Mouse (Mus musculus): ENCODE measurements at regions not wholly inside any gene's neighbourhood (a gene's known extent, or its start where the extent isn't known, plus 50 kb on each side); places are given as distances from the start of the nearest gene placed in this dataset.
"Not testable (repeated sequence)": the region's sequence is repeated elsewhere in the genome, so short reads cannot be mapped to it uniquely, and the experiment has no call there.

GRCm38 (mm10) chr13:6855199-6856148 is 206.9 kb upstream of the Pfkp start:
- DNase-seq (ENCODE audit: extremely low read depth, low read depth) = peak; percentile 8

- no peak for DNase-seq (ENCODE audit: extremely low read depth, low read depth)
These were observed 188.9 kb upstream of the Pfkp start for GRCm38 (mm10) chr13:6837446-6837845.

- DNase-seq (ENCODE audit: extremely low read depth, low read depth) = no peak
These were observed 188.5 kb upstream of the Pfkp start for GRCm38 (mm10) chr13:6837075-6837422.

GRCm38 (mm10) chr13:6836351-6837074 is 187.9 kb upstream of the Pfkp start:
- DNase-seq (ENCODE audit: extremely low read depth, low read depth) = peak; percentile 36

- DNase-seq (ENCODE audit: extremely low read depth, low read depth) = no peak
These were observed 181.3 kb upstream of the Pfkp start for GRCm38 (mm10) chr13:6829882-6830281.

GRCm38 (mm10) chr13:6829346-6829745 is 180.8 kb upstream of the Pfkp start:
- DNase-seq (ENCODE audit: extremely low read depth, low read depth) = no peak

- not testable (repeated sequence) for DNase-seq (ENCODE audit: extremely low read depth, low read depth)
These were observed 180.2 kb upstream of the Pfkp start for GRCm38 (mm10) chr13:6828601-6829330.

- DNase-seq (ENCODE audit: extremely low read depth, low read depth) = no peak
These were observed 153.9 kb upstream of the Pfkp start for GRCm38 (mm10) chr13:6802243-6803157.

GRCm38 (mm10) chr13:6767936-6768588 is 119.5 kb upstream of the Pfkp start:
- no peak for DNase-seq (ENCODE audit: extremely low read depth, low read depth)

GRCm38 (mm10) chr13:6757151-6757550 is 108.6 kb upstream of the Pfkp start:
- DNase-seq (ENCODE audit: extremely low read depth, low read depth) = peak; percentile 7

GRCm38 (mm10) chr13:6751599-6751998 is 103.0 kb upstream of the Pfkp start:
- DNase-seq (ENCODE audit: extremely low read depth, low read depth) = no peak

- no peak for DNase-seq (ENCODE audit: extremely low read depth, low read depth)
These were observed 102.6 kb upstream of the Pfkp start for GRCm38 (mm10) chr13:6751149-6751548.

- DNase-seq (ENCODE audit: extremely low read depth, low read depth) = no peak
These were observed 93.3 kb upstream of the Pfkp start for GRCm38 (mm10) chr13:6741916-6742315.

GRCm38 (mm10) chr13:6736984-6737566 is 88.5 kb upstream of the Pfkp start:
- DNase-seq (ENCODE audit: extremely low read depth, low read depth) = no peak
